In the genomic region with DNA sequence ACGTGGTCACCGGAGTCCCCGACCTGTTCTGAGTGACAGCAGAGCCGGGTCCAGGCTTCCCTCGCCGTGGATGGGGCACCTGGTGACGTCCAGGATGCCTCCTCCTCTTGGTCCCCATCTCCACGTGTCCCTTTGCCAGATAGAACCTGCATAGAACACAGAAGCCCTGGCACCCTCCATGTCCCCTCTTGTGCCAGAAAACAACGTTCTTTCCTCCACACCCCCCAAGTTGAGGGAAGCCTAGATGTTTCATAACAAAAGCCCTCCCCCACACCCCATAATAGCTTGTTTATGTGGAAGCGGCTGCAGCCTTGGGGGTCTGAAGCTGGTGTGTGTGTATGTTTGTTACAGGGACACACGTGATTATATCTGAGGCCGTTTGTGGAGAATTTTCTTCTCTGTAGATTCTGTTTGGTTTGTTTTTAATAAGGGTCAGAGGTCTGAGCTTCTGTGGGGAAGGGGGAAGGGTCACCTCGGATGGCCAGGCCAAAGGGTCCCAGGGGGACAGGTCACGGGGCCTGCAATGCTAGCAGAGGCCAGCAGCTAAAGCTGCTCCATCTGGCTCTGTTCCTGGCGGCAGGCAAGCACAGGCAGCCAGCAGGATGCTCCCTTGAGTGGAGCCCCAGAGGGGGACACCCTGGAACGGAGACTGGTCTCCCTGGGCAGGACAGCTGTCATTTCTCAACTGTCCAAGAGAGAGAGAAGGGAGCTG, we compare ENCODE assay signal across 8 mouse cellular contexts.
DNase-seq lines count a peak whose midpoint lies in the region; ATAC-seq and TF ChIP-seq lines count a peak whose summit lies in the region.

No protein-coding gene starts in this region.

- no peak for TF ChIP-seq POLR2A in spleen, adult 2 months (IDR thresholded peaks at IDR 0.05; ENCODE audit: low read depth, low read length)
- no peak for TF ChIP-seq POLR2A in limb, embryonic 14.5 days (IDR thresholded peaks at IDR 0.05; ENCODE audit: borderline replicate concordance, extremely low read depth, insufficient read depth, insufficient read length)

- WGBS in spleen, adult 2 months: 12% methylated on average over 16 of the region's 16 CpGs
- 2% methylated on average over 16 of the region's 16 CpGs for WGBS in embryonic facial prominence, embryonic 12.5 days
- 3% methylated on average over 16 of the region's 16 CpGs for WGBS in limb, embryonic 14.5 days
- WGBS in midbrain, embryonic 13.5 days: 2% methylated on average over 16 of the region's 16 CpGs
- 6% methylated on average over 16 of the region's 16 CpGs for WGBS in stomach, embryonic 16.5 days

- DNase-seq in spleen, adult 2 months (ENCODE audit: low read depth in 1 of 2, low spot score in 2 of 2): peak in 1 of 2 experiments; percentile 16
- DNase-seq in spleen, adult 12 weeks (ENCODE audit: low spot score): no peak
- peak; percentile 86 for DNase-seq in heart, adult 8-10 months (ENCODE audit: low spot score)
- peak; percentile 73 for DNase-seq in kidney, adult 18-20 months
- peak; percentile 72 for DNase-seq in limb, embryonic 14.5 days (ENCODE audit: low spot score)

- H3K9ac ChIP-seq in embryonic facial prominence, embryonic 12.5 days: peak overlapping the region; percentile 63
- peak overlapping the region; percentile 59 for H3K9ac ChIP-seq in limb, embryonic 14.5 days (ENCODE audit: low read depth, low read length, severe bottlenecking)
- peak overlapping the region; percentile 59 for H3K9ac ChIP-seq in midbrain, embryonic 13.5 days (replicated peaks)
- peak overlapping the region; percentile 83 for H3K9ac ChIP-seq in stomach, embryonic 16.5 days (ENCODE audit: low read length)

- H3K4me1 ChIP-seq in spleen, adult 2 months (ENCODE audit: control insufficient read depth, insufficient read depth, insufficient read length): peaks cover 28% of the 10 kb centered on the region
- H3K4me1 ChIP-seq in embryonic facial prominence, embryonic 12.5 days: peaks cover 69% of the 10 kb centered on the region
- H3K4me1 ChIP-seq in limb, embryonic 14.5 days (ENCODE audit: control insufficient read depth, insufficient read depth, low read length): peaks cover 56% of the 10 kb centered on the region
- H3K4me1 ChIP-seq in midbrain, embryonic 13.5 days (replicated peaks): peaks cover 78% of the 10 kb centered on the region
- peaks cover 44% of the 10 kb centered on the region for H3K4me1 ChIP-seq in stomach, embryonic 16.5 days (ENCODE audit: control insufficient read depth, insufficient read depth, low read length)

- H3K27me3 ChIP-seq in spleen, adult 2 months (ENCODE audit: control insufficient read depth, insufficient read depth, low read length): no peaks in the 10 kb centered on the region
- no peaks in the 10 kb centered on the region for H3K27me3 ChIP-seq in embryonic facial prominence, embryonic 12.5 days
- no peaks in the 10 kb centered on the region for H3K27me3 ChIP-seq in limb, embryonic 14.5 days (ENCODE audit: control insufficient read depth, insufficient read depth, low read length)
- no peaks in the 10 kb centered on the region for H3K27me3 ChIP-seq in midbrain, embryonic 13.5 days
- H3K27me3 ChIP-seq in stomach, embryonic 16.5 days (ENCODE audit: control insufficient read depth, insufficient read depth, low read length): no peaks in the 10 kb centered on the region

- H3K4me2 ChIP-seq in embryonic facial prominence, embryonic 12.5 days (replicated peaks): peak overlapping the region; percentile 63
- peak overlapping the region; percentile 81 for H3K4me2 ChIP-seq in limb, embryonic 14.5 days (replicated peaks; ENCODE audit: low read depth, low read length, severe bottlenecking)
- H3K4me2 ChIP-seq in midbrain, embryonic 13.5 days (replicated peaks): peak overlapping the region; percentile 42
- H3K4me2 ChIP-seq in stomach, embryonic 16.5 days (ENCODE audit: low read depth, low read length): peak overlapping the region; percentile 98

- ATAC-seq in embryonic facial prominence, embryonic 12.5 days (ENCODE audit: insufficient number of reproducible peaks, insufficient read depth, low FRiP score, low TSS enrichment): peak; percentile 29
- ATAC-seq in limb, embryonic 14.5 days (ENCODE audit: low FRiP score, low read depth): peak; percentile 47
- peak; percentile 60 for ATAC-seq in midbrain, embryonic 13.5 days
- peak; percentile 72 for ATAC-seq in stomach, embryonic 16.5 days (ENCODE audit: insufficient read depth, low FRiP score)

- peak overlapping the region; percentile 63 for H3K4me3 ChIP-seq in spleen, adult 2 months (ENCODE audit: extremely low read depth, insufficient read depth, insufficient read length)
- H3K4me3 ChIP-seq in embryonic facial prominence, embryonic 12.5 days: peak overlapping the region; percentile 25
- peak overlapping the region; percentile 41 for H3K4me3 ChIP-seq in limb, embryonic 14.5 days (replicated peaks; ENCODE audit: low read length)
- peak overlapping the region; percentile 15; the same call in 1 of the 2 replicates for H3K4me3 ChIP-seq in midbrain, embryonic 13.5 days (replicated peaks)
- peak overlapping the region; percentile 54 for H3K4me3 ChIP-seq in stomach, embryonic 16.5 days (replicated peaks; ENCODE audit: low read length)

- no peak for TF ChIP-seq CTCF in spleen, adult 2 months (IDR thresholded peaks at IDR 0.05; ENCODE audit: extremely low read depth, insufficient read depth, insufficient read length, insufficient replicate concordance)

- no peaks in the 10 kb centered on the region for H3K9me3 ChIP-seq in embryonic facial prominence, embryonic 12.5 days
- no peaks in the 10 kb centered on the region for H3K9me3 ChIP-seq in limb, embryonic 14.5 days (ENCODE audit: control insufficient read depth, low read length)
- H3K9me3 ChIP-seq in midbrain, embryonic 13.5 days: no peaks in the 10 kb centered on the region
- no peaks in the 10 kb centered on the region for H3K9me3 ChIP-seq in stomach, embryonic 16.5 days (replicated peaks; ENCODE audit: control insufficient read depth, low read length)

- H3K27ac ChIP-seq in spleen, adult 2 months (ENCODE audit: insufficient read depth, low read length): peak overlapping the region; percentile 91
- H3K27ac ChIP-seq in embryonic facial prominence, embryonic 12.5 days: peak overlapping the region; percentile 99
- H3K27ac ChIP-seq in limb, embryonic 14.5 days (replicated peaks; ENCODE audit: low read depth, low read length): peak overlapping the region; percentile 96
- peak overlapping the region; percentile 100 for H3K27ac ChIP-seq in midbrain, embryonic 13.5 days
- peak overlapping the region; percentile 100 for H3K27ac ChIP-seq in stomach, embryonic 16.5 days (ENCODE audit: low read length)

- no peaks in the 10 kb centered on the region for H3K36me3 ChIP-seq in spleen, adult 2 months (ENCODE audit: control insufficient read depth, insufficient read depth, low read length)
- no peaks in the 10 kb centered on the region for H3K36me3 ChIP-seq in embryonic facial prominence, embryonic 12.5 days
- no peaks in the 10 kb centered on the region for H3K36me3 ChIP-seq in limb, embryonic 14.5 days (ENCODE audit: control insufficient read depth, insufficient read depth, low read length)
- H3K36me3 ChIP-seq in midbrain, embryonic 13.5 days: no peaks in the 10 kb centered on the region
- H3K36me3 ChIP-seq in stomach, embryonic 16.5 days (ENCODE audit: control insufficient read depth, insufficient read depth, low read length): no peaks in the 10 kb centered on the region

Comparison
In these comparisons a context has a peak if more than half of its experiments do, and no peak if none do; other contexts are left out.
1. H3K4me2 ChIP-seq: peak in every context shown above with its lines; median percentile 98 in stomach, embryonic 16.5 days; 81 in limb, embryonic 14.5 days; 63 in embryonic facial prominence, embryonic 12.5 days; 42 in midbrain, embryonic 13.5 days.